Mouse (Mus musculus) E14TG2a.4 (cell line): ENCODE measurements around the gene Ndst2.
"Not testable (repeated sequence)": the region's sequence is repeated elsewhere in the genome, so short reads cannot be mapped to it uniquely, and the experiment has no call there.

Experiments used
- H3K27me3 ChIP-seq: 2 replicates; pipeline ENCODE4 v1.6.1; 2014; ENCODE audit warnings: low read length, control low read depth; ENCODE audit not compliant: insufficient read depth
- H3K36me3 ChIP-seq: 2 replicates; pipeline ENCODE4 v1.6.1; 2014; ENCODE audit warnings: low read length, control low read depth; ENCODE audit not compliant: insufficient read depth
- H3K4me1 ChIP-seq: replicated peaks from 2 replicates; pipeline ENCODE4 v1.6.1; 2014; ENCODE audit warnings: low read depth, low read length, control low read depth
- H3K4me3 ChIP-seq: replicated peaks from 2 replicates; pipeline ENCODE4 v1.5.1; 2014; ENCODE audit warnings: mild to moderate bottlenecking, low read length
- H3K9me3 ChIP-seq: 2 replicates; pipeline ENCODE4 v1.6.1; 2014; ENCODE audit warnings: low read length, control low read depth
- CTCF ChIP-seq: conservative IDR thresholded peaks from 2 replicates; pipeline ENCODE4 v1.5.1; 2014; ENCODE audit warnings: low read length
- NANOG ChIP-seq: IDR thresholded peaks from 2 replicates; pipeline ENCODE4 v1.6.1; 2014; ENCODE audit warnings: borderline replicate concordance, low read length, mixed read lengths
- POU5F1 ChIP-seq: IDR thresholded peaks from 2 replicates; pipeline ENCODE4 v1.6.1; 2014; ENCODE audit warnings: low read length, borderline replicate concordance

Gene Ndst2

DNA sequence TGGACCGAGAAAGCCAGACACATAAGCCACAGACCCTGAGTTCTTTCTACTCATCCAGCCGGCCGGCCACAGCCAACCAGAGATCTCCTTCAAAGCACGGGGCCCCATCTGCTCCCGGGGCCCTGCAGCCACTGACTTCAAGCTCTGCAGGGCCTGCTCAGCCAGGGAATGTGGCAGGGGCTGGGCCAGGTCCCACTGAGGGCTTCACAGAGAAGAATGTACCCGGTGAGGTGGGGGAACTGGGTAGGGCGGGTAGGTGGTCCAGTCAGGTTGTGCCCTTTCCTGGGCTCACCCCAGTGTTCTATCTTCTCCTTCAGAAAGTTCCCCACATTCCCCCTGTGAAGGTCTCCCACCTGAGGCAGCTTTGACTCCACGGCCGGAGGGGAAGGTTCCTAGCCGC lies 15.9 kb downstream of the Ndst2 start:
- Histone ChIP-seq H3K27me3 (peaks cover 2% of the 10 kb centered on the region), H3K4me3 (no peak overlapping the region), H3K9me3 (no peaks in the 10 kb centered on the region), H3K36me3 (peaks cover 64% of the 10 kb centered on the region), H3K4me1 (peaks cover 15% of the 10 kb centered on the region)
- TF ChIP-seq POU5F1, result no peak
- no peak for TF ChIP-seq NANOG
- TF ChIP-seq CTCF, result no peak

DNA sequence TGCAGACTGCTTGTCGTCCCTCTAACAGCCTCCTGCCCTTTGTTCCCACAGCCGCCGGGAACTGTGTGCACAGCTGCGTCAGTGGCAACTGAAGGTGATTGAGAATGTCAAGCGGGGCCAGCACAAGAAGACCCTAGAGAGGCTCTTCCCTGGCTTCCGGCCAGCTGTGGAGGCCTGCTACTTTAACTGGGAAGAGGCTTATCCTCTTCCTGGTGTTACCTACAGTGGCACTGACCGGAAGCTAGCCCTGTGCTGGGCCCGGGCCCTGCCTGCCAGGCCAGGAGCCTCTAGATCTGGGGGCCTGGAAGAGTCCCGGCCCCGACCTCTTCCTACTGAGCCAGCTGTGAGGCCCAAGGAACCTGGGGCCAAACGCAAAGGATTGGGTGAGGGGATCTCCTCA lies 20.5 kb downstream of the Ndst2 start:
- Histone ChIP-seq H3K27me3 (peaks cover 17% of the 10 kb centered on the region), H3K4me1 (peaks cover 17% of the 10 kb centered on the region), H3K36me3 (peaks cover 59% of the 10 kb centered on the region), H3K9me3 (no peaks in the 10 kb centered on the region), H3K4me3 (peak overlapping the region; percentile 69)
- TF ChIP-seq NANOG, result no peak
- no peak for TF ChIP-seq CTCF
- no peak for TF ChIP-seq POU5F1

DNA sequence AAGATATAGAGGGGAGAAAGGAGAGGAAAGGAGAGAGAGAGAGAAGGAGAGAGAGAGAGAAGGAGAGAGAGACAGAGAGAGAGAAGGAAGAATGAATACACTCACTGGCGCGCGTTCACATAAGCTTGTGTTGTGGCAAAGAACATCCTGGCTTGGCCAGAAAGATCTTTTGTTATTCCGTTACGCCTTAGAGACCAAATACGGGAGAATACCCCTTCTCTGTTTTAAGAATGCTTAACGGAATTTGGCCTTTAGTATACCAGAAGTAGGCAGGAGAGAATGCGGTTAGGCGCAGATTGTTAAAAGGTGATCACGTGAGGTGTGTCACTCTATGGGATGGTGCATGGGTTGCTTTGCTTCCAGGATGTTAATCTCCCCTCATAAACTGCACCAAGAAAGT lies 26.1 kb downstream of the Ndst2 start:
- Histone ChIP-seq H3K4me1 (peaks cover 22% of the 10 kb centered on the region), H3K27me3 (peaks cover 33% of the 10 kb centered on the region), H3K36me3 (peaks cover 45% of the 10 kb centered on the region), H3K9me3 (no peaks in the 10 kb centered on the region), H3K4me3 (peak overlapping the region; percentile 87)
- TF ChIP-seq NANOG (no peak), POU5F1 (no peak), CTCF (no peak)

DNA sequence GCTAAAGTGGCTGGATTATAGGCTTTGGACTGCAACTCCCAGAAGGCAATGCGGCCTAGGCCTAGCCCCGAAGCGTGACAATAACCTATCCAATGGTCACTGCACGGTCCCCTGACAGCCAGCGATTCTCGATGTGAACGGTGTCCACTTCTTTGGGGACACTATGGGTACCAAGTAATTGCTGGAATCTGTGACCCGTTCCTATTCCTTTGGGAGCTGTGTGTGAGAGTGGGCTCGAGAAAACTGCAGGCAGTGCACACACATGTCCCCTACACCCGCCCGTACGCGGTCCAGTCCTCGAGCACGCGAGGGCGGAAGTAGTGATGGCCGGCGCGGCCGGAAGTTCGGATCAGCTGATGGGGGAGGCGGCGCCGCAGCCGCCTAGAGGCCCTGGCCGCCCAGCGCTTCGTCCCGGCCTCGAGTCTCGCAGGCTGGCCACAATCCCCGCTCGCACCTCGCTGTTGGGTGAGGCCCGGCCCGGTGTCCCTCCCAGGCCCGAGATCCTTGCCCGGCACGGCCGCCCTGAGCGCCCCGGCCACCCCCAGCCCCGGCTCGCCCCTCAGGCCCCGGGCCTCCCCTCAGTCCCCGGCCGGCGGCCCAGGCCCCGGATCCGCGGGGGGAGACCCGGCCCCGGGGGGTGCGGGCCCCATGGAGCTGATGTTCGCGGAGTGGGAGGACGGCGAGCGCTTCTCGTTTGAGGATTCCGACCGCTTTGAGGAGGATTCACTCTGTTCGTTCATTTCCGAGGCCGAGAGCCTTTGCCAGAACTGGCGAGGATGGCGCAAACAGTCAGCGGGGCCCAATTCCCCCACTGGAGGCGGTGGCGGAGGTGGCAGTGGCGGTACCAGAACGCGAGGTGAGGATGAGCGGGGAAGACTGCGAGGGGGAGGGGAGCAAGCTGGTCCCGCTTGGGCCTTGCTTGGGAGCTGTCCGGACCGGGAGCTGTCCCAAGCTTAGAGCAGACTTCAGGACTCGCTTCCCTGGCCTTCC lies 26.9 kb downstream of the Ndst2 start, which contains the start of gene Zswim8:
Gene Zswim8, plus strand, starts transcription at position 352 of the 990 bp plus-strand sequence.
- H3K9me3 ChIP-seq, result no peaks in the 10 kb centered on the region
- H3K4me3 ChIP-seq, result peak within 1 kb of the TSS; percentile 87
- TF ChIP-seq NANOG (no peak), CTCF (no peak), POU5F1 (no peak)
- H3K4me1 ChIP-seq, result peaks cover 22% of the 10 kb centered on the region
- H3K27me3 ChIP-seq, result peaks cover 33% of the 10 kb centered on the region
- H3K36me3 ChIP-seq, result peaks cover 39% of the 10 kb centered on the region

DNA sequence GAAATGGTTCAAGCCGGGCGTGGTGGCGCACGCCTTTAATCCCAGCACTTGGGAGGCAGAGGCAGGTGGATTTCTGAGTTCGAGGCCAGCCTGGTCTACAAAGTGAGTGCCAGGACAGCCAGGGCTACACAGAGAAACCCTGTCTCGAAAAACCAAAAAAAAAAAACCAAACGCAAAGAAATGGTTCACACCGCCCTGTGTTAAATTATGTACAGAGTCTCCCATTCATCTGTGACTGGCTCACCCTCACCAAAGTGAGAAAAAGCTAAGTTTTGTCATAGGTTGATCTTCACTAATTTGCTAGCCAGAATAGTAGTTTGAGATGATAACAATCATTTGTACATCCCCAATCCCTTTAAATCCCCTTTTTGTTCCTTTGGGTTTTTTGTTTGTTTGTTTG lies 30.9 kb downstream of the Ndst2 start:
- H3K4me1 ChIP-seq, result peaks cover 44% of the 10 kb centered on the region
- peaks cover 45% of the 10 kb centered on the region for H3K36me3 ChIP-seq

DNA sequence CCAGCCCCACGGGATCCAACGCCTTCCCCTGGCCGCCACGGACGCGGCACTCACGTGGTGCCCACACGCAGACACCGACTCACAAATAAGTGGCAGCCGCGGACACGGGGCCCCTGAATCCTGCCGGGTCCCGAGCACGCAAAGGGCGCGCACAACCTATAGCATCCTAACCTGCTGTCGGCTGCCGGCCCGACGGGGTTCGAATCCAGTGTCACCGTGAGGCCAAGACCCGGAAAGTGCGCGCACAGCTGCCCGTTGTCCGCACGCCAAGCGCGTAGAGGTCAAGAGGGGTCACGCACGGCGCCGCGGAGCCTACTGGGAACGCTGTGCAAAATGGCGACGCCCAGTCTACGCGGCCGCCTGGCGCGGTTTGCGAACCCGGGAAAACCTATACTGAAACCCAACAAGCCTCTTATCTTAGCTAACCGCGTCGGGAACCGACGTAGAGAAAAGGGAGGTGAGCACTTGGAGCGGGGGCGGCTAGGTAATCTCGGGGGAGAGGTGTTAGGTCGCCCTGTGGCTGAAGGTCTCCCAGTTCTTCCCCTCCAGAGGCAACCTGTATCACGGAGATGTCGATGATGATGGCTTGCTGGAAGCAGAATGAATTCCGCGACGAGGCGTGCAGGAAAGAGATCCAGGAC lies 31.5 kb downstream of the Ndst2 start, which contains the start of gene Chchd1:
Gene Chchd1, plus strand, starts transcription at position 266 of the 641 bp plus-strand sequence.
- Histone ChIP-seq H3K4me1 (peaks cover 44% of the 10 kb centered on the region), H3K4me3 (peak within 1 kb of the TSS; percentile 94), H3K9me3 (no peaks in the 10 kb centered on the region), H3K27me3 (peaks cover 9% of the 10 kb centered on the region), H3K36me3 (peaks cover 51% of the 10 kb centered on the region)
- TF ChIP-seq NANOG, result no peak
- no peak for TF ChIP-seq CTCF
- TF ChIP-seq POU5F1, result no peak

More for the DNA sequence above, 30.9 kb downstream of the Ndst2 start:
- H3K9me3 ChIP-seq, result not testable (repeated sequence)
- Histone ChIP-seq H3K27me3 (peaks cover 14% of the 10 kb centered on the region), H3K4me3 (peak overlapping the region; percentile 94)

DNA sequence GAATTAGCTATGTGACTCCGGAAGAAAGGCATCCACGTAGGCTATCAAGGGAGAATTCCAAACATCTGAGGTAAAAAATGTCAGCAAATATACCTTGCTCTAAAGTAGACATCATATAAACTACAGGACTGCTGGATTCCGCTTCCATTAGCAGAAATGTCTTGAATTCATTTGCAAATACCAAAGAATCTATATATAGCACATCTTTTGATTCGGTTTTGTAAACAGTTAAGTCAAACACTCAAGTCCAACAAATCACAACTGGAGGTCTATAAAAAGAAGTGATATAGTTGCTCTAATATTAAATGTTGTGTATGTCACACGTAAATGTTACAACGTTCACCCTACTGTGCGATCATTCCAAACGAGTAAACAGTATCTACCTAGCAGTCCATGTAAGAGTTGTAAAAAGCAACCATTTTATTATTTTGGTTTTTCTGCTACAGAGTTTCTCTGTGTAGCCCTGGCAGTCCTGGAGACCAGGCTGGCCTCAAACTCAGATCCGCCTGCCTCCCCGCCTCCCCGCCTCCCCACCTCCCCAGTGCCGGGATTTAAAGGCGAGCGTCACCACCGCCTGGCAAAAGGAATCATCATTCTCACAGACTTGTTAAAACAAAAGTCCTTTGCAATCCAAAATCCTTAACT lies 32.1 kb downstream of the Ndst2 start:
- no peak for TF ChIP-seq POU5F1
- no peak for TF ChIP-seq NANOG
- TF ChIP-seq CTCF, result no peak
- Histone ChIP-seq H3K36me3 (peaks cover 55% of the 10 kb centered on the region), H3K9me3 (no peaks in the 10 kb centered on the region), H3K27me3 (peaks cover 4% of the 10 kb centered on the region; the same call in 1 of the 2 replicates), H3K4me1 (peaks cover 49% of the 10 kb centered on the region), H3K4me3 (peak overlapping the region; percentile 94)

DNA sequence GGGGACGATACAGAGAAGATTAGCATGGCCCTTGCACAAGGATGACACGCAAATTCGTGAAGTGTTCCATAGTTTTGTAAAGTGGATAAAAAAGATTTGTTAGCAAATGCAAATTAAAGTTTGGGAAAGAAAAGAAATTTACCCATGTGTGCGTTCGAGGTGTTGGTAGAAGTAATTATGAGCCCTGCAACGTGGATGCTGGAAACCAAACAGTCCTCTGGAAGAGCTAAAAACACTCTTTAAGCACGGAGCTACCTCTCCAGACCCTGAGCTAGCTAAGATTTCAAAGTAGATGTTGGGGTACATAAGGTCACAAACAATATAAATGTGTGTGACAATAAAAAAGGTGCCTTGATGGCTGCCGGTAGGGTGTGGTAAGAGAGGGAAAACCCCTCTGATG lies 32.8 kb downstream of the Ndst2 start:
- Histone ChIP-seq H3K9me3 (no peaks in the 10 kb centered on the region), H3K27me3 (no peaks in the 10 kb centered on the region), H3K36me3 (peaks cover 62% of the 10 kb centered on the region), H3K4me1 (peaks cover 51% of the 10 kb centered on the region), H3K4me3 (peak overlapping the region; percentile 94)
- TF ChIP-seq NANOG, result no peak
- TF ChIP-seq CTCF, result no peak
- TF ChIP-seq POU5F1, result no peak
